Mouse (Mus musculus) stomach, embryonic 16.5 days (tissue): ENCODE data around the gene Ddx51. TPM values are rescaled to one million over a fixed set of nuclear protein-coding genes. Genes with fewer than 3 reads are reported as not detected.

Experiments
- ATAC-seq: fragments of 200-750 bp; cut with Nextera tagmentation; 2 replicates; pipeline ENCODE4 v1.8.0; 2017; ENCODE audit warnings: moderate number of reproducible peaks, moderate TSS enrichment; ENCODE audit not compliant: insufficient read depth, low FRiP score
- H3K27ac ChIP-seq: fragments of 300-500 bp; sonication (generic); 2 replicates; pipeline ENCODE4 v1.5.1; 2014; ENCODE audit warnings: low read length
- H3K27me3 ChIP-seq: fragments of 300-500 bp; sonication (generic); 2 replicates; pipeline ENCODE4 v1.6.1; 2014; ENCODE audit warnings: low read length, control low read depth, mixed read lengths; ENCODE audit not compliant: control insufficient read depth, insufficient read depth
- H3K36me3 ChIP-seq: fragments of 300-500 bp; sonication (generic); 2 replicates; pipeline ENCODE4 v1.6.1; 2014; ENCODE audit warnings: low read length; ENCODE audit not compliant: control insufficient read depth, insufficient read depth
- H3K4me1 ChIP-seq: fragments of 300-500 bp; sonication (generic); 2 replicates; pipeline ENCODE4 v1.6.1; 2014; ENCODE audit warnings: low read length, control low read depth, mixed read lengths; ENCODE audit not compliant: control insufficient read depth, insufficient read depth
- H3K4me2 ChIP-seq: fragments of 300-500 bp; sonication (generic); 2 replicates; pipeline ENCODE4 v1.6.1; 2014; ENCODE audit warnings: low read depth, low read length, mixed read lengths
- H3K4me3 ChIP-seq: fragments of 300-500 bp; sonication (generic); replicated peaks from 2 replicates; pipeline ENCODE4 v1.5.1; 2014; ENCODE audit warnings: mild to moderate bottlenecking, low read length
- H3K9ac ChIP-seq: fragments of 300-500 bp; sonication (generic); 2 replicates; pipeline ENCODE4 v1.6.1; 2014; ENCODE audit warnings: low read length
- H3K9me3 ChIP-seq: fragments of 300-500 bp; sonication (generic); replicated peaks from 2 replicates; pipeline ENCODE4 v1.6.1; 2016; ENCODE audit warnings: low read length, control low read depth; ENCODE audit not compliant: control insufficient read depth
- WGBS: fragments of 180-500 bp; shearing (Covaris S2); extraction: QIAGEN DNeasy Blood & Tissue Kit; methylation state at CpG from one replicate; pipeline ENCODE4 v1.1.7; 2014; 5-methylcytosine and 5-hydroxymethylcytosine counted together
- polyA plus RNA-seq: library from polyadenylated mRNA; unstranded; fragments of >200 nt; fragmentation: Nextera tagmentation; extraction: Ambion mirVana; gene quantifications from 2 replicates; pipeline ENCODE4 v1.2.1, GENCODE M21; 2015

The Ddx51 gene
- polyA plus RNA-seq, 1 experiment from 2014 or later, result 15.1 TPM

DNA sequence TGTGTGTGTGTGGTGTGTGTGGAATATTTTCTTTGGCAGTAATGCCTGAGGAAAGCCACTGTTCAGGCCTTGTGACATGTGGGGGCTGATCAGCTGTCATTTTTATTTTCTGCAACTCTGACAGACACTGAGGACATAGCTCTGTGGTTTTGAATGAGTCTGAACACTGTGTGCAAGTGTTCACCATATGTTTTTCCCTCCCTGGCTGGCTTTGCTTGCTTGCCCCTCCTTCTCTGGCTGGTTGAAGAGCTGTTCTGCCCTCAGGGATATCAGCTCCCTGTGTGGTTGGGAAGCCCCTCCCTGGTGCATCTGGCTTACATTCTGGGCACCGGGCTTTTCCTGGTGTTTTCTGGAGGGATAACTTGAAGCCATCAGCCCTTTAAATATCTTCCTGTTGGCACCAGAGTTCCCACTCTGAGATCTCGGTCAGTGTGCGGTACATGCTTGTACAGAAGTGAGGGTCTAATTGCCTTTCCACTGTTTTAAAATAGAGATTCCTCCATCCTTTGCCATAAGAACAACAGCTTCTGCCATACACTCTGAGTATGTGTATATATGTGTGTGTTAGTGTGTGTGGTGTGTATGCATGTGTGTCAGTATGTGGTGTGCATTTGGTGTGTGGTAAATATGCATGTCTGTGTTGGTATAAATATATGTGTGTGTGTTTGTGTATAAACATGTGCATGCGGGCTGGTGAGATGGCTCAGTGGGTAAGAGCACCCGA lies 41.7 kb upstream of the Ddx51 start:
- no peak overlapping the region for H3K27ac ChIP-seq
- no peaks in the 10 kb centered on the region for H3K27me3 ChIP-seq
- no peak for ATAC-seq
- H3K4me3 ChIP-seq, result no peak overlapping the region
- H3K9ac ChIP-seq, result no peak overlapping the region
- H3K36me3 ChIP-seq, result no peaks in the 10 kb centered on the region
- WGBS, result 78% methylated on average over 5 of the region's 5 CpGs
- H3K9me3 ChIP-seq, result no peaks in the 10 kb centered on the region
- H3K4me1 ChIP-seq, result no peaks in the 10 kb centered on the region
- no peak overlapping the region for H3K4me2 ChIP-seq

DNA sequence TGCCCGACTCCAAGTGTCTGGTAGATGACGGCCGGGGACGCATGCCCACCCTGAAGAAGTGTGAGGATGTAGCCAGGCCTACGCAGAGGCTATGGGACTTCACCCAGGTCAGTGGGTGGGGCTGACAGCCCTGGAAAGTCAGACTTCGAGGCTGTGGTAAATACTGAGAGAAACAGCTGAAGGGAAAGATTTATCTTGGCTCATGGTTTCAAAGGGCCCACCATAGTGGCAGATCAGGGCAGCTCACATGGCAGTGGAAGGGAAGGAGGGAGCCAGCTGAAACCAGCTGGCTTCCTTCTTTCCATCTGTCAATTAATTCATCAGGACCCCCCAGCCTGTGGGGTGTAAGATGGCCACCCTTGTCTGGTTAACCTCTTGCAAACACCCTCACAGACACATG lies 34.0 kb upstream of the Ddx51 start:
- no peaks in the 10 kb centered on the region for H3K27me3 ChIP-seq
- WGBS, result 76% methylated on average over 6 of the region's 6 CpGs
- no peaks in the 10 kb centered on the region for H3K4me1 ChIP-seq
- no peak overlapping the region for H3K4me3 ChIP-seq
- no peak overlapping the region for H3K9ac ChIP-seq
- no peak overlapping the region for H3K4me2 ChIP-seq
- H3K27ac ChIP-seq, result no peak overlapping the region
- no peaks in the 10 kb centered on the region for H3K36me3 ChIP-seq
- ATAC-seq, result no peak
- H3K9me3 ChIP-seq, result no peaks in the 10 kb centered on the region

DNA sequence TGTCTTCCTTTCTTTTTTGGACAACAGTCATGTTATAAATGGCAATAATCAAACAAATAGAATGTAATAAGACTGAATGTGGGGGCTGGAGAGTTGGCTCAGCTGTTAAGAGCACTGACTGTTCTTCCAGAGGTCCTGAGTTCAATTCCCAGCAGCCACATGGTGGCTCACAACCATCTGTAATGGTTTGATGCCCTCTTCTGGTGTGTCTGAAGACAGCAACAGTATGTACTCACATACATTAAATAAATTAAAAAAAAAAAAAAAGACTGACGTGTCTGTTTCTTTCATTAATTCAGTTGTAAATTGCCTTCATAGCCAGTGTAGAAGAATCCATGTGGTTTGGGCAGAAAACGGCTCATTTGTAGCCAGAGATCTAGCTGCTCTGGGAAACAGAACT lies 28.9 kb upstream of the Ddx51 start:
- WGBS, result 65% methylated on average over 2 of the region's 2 CpGs
- no peak overlapping the region for H3K4me3 ChIP-seq
- no peak for ATAC-seq
- H3K9ac ChIP-seq, result no peak overlapping the region
- H3K9me3 ChIP-seq, result no peaks in the 10 kb centered on the region
- H3K27ac ChIP-seq, result no peak overlapping the region
- H3K27me3 ChIP-seq, result no peaks in the 10 kb centered on the region; the same call in 1 of the 2 replicates
- no peaks in the 10 kb centered on the region for H3K4me1 ChIP-seq
- no peaks in the 10 kb centered on the region for H3K36me3 ChIP-seq
- no peak overlapping the region for H3K4me2 ChIP-seq

DNA sequence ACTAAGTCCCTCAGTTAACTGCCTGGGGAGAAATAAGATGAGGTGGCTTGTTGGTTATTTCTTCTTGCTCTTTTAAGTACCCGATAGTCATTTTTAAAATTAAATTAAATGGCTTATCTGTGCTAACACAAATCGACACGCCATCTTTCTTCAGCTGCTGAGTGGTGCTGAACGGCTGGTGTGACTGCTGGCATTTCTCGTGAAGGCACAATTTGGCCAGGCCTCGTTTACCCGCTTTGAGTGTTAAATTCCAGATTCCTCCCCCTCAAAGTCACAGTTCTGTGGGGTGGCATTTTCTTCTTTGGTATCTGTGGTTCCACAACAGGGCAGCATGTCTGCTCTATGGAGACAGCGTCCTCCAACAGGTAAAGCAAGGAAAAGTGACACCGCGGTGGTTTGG lies 25.9 kb upstream of the Ddx51 start:
- 70% methylated on average over 10 of the region's 10 CpGs for WGBS
- H3K27me3 ChIP-seq, result peaks cover 2% of the 10 kb centered on the region; the same call in 1 of the 2 replicates
- no peak overlapping the region for H3K4me3 ChIP-seq
- ATAC-seq, result no peak
- no peak overlapping the region for H3K9ac ChIP-seq
- no peaks in the 10 kb centered on the region for H3K4me1 ChIP-seq
- H3K27ac ChIP-seq, result no peak overlapping the region
- no peaks in the 10 kb centered on the region for H3K9me3 ChIP-seq
- no peak overlapping the region for H3K4me2 ChIP-seq
- no peaks in the 10 kb centered on the region for H3K36me3 ChIP-seq

DNA sequence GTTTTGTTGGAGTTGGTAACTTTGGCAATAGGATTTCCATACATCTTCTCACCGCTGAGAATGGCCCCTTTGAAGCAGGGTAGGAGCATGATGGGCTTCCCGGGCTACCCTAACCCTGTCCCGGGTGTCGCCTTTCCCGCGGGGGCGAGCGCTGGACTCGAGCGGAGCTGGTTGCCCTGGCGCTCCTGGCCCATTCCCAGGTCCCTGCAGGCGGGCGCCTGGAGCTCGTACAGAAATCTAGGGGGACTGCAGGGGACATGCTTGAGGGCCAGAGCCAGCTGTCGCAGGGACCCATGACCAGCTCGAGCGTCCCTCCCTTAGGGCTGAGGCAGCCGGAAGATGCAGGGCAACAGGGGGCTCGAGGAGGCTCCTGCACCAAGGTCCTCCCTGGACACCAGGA lies 25.1 kb upstream of the Ddx51 start:
- H3K27ac ChIP-seq, result no peak overlapping the region
- no peaks in the 10 kb centered on the region for H3K4me1 ChIP-seq
- ATAC-seq, result no peak
- no peaks in the 10 kb centered on the region for H3K9me3 ChIP-seq
- WGBS, result 17% methylated on average over 19 of the region's 19 CpGs
- H3K4me3 ChIP-seq, result no peak overlapping the region
- H3K9ac ChIP-seq, result no peak overlapping the region; the same call in 1 of the 2 replicates
- H3K36me3 ChIP-seq, result no peaks in the 10 kb centered on the region
- no peak overlapping the region for H3K4me2 ChIP-seq
- peaks cover 2% of the 10 kb centered on the region; the same call in 1 of the 2 replicates for H3K27me3 ChIP-seq

DNA sequence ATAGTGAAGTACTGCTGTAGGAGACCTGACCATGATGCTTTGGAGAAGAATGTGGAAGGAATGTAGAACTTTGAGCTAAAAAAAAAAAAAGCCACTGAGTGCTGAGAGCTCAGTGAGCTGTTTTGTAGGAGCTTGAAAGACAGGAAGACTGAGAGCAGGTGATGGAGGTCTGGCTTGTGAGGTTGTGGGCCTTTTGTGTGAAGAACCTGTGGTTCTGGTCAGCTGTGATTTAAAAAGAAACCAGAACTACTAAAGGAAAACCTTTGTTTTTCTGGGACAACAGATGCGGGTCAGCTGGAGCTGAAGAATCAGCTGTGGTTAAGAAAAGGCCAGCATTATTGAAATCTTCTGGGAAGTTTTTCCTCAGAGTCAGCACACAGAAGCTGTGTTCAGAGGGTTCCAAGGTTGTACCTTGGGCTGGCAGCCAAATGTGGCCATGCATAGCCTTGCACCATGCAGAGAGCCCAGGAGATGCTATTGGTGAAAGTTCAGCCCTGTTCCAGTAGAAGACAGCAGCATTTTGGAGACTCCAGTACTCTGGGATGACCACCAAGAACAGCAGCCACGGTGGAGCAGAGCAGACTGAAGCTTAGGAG lies 23.6 kb upstream of the Ddx51 start:
- H3K4me1 ChIP-seq, result no peaks in the 10 kb centered on the region
- H3K9ac ChIP-seq, result no peak overlapping the region
- H3K4me2 ChIP-seq, result no peak overlapping the region
- no peak overlapping the region for H3K27ac ChIP-seq
- no peak for ATAC-seq
- H3K36me3 ChIP-seq, result no peaks in the 10 kb centered on the region
- WGBS, result 73% methylated on average over 2 of the region's 2 CpGs
- no peak overlapping the region for H3K4me3 ChIP-seq
- no peaks in the 10 kb centered on the region for H3K9me3 ChIP-seq
- H3K27me3 ChIP-seq, result peaks cover 2% of the 10 kb centered on the region; the same call in 1 of the 2 replicates

DNA sequence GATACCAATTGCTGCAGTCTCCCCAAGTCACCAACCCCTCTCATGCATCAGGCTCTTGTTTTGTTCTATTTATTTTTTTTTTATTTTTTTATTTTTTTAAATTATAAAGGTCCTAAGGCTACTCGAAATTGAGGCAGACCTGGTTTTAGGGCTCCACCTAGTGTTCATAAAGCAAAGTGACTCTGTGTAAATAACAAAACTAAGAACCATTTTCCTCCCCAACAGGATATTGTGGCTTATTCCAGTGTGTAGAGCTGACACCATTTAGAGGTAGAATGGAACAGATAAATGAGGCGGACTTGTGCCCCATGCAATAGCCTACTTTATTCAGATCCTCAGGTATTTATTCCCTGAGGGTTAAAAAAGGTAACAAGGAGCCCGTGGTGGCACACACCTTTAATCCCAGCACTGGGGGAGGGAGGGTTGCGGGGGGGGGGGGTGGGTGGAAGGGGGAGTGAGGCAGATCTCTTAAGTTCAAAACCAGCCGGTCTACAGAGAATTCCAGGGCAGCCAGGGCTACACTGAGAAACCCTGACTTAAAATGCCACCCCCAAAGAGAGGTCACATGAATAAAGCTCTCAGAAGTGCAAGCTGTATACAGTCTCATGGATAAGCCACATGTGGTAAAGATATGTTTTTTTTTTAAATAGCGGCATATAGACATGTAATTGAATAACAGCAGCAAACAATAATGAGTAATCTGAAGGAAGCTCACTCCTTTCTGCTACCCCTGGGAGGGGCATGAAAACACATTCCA lies 17.1 kb upstream of the Ddx51 start:
- no peaks in the 10 kb centered on the region for H3K4me1 ChIP-seq
- no peaks in the 10 kb centered on the region for H3K36me3 ChIP-seq
- H3K9ac ChIP-seq, result no peak overlapping the region
- no peaks in the 10 kb centered on the region for H3K27me3 ChIP-seq
- WGBS, result 35% methylated on average over 6 of the region's 6 CpGs
- H3K4me2 ChIP-seq, result no peak overlapping the region
- no peak for ATAC-seq
- H3K9me3 ChIP-seq, result no peaks in the 10 kb centered on the region
- no peak overlapping the region for H3K4me3 ChIP-seq
- no peak overlapping the region for H3K27ac ChIP-seq

DNA sequence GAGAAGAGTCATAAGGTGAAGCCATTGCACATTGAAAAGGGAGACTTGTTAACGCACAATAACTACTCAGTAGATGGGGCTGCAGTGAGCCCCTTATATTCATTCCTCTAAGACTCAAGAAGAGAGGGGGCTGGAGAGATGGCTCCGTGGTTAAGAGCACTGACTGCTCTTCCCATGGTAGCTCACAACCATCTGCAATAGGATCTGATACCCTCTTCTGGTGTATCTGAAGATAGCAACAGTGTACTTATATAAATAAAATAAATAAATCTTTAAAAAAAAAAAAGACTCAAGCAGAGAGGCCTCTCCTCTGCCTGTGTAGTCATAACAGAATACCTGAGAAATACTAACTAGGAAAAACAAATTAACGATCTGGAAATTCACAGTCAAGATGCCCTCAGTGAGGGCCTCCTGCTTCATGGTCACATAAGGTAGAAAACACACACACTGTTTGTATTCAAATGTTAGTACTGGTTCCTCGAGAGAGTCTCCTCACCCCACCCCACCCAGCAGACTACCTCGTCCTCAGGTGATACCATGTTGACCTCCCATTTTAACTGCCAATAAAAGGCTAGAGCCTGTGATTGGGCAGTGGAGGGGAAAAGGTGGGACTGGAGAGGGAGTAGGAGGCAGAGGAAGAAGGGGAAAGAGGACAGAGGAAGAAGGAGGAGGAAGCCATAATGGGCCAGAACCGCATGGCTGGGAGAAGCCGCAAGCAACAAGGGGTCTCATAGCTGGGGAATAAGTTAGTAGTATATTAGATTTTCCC lies 14.8 kb upstream of the Ddx51 start:
- H3K27ac ChIP-seq, result no peak overlapping the region
- H3K9ac ChIP-seq, result no peak overlapping the region
- 78% methylated on average over 7 of the region's 7 CpGs for WGBS
- no peaks in the 10 kb centered on the region for H3K36me3 ChIP-seq
- no peak overlapping the region for H3K4me2 ChIP-seq
- no peaks in the 10 kb centered on the region for H3K27me3 ChIP-seq
- no peak for ATAC-seq
- H3K4me1 ChIP-seq, result no peaks in the 10 kb centered on the region
- H3K4me3 ChIP-seq, result no peak overlapping the region
- H3K9me3 ChIP-seq, result no peaks in the 10 kb centered on the region
